Mouse (Mus musculus) thymus, adult 2 months (tissue): ENCODE measurements around the gene Engase. TPM values are rescaled to one million over a fixed set of nuclear protein-coding genes. Genes with fewer than 3 reads are reported as not detected.

Source experiments
- DNase-seq: peaks from one replicate; pipeline ENCODE4 v3.0.0; 2021
- H3K27ac ChIP-seq: fragments of 200-500 bp; 2 replicates; pipeline ENCODE4 v1.5.1; 2012; ENCODE audit warnings: low read length, control low read depth; ENCODE audit not compliant: control insufficient read depth, insufficient read depth
- H3K27me3 ChIP-seq: fragments of 200-500 bp; 2 replicates; pipeline ENCODE4 v1.6.1; 2012; ENCODE audit warnings: mild to moderate bottlenecking, low read length, moderate library complexity, mixed read lengths; ENCODE audit not compliant: control insufficient read depth, insufficient read depth
- H3K36me3 ChIP-seq: fragments of 200-500 bp; 2 replicates; pipeline ENCODE4 v1.6.1; 2012; ENCODE audit warnings: mild to moderate bottlenecking, low read length, moderate library complexity; ENCODE audit not compliant: control insufficient read depth, insufficient read depth
- H3K4me1 ChIP-seq: fragments of 200-500 bp; replicated peaks from 2 replicates; pipeline ENCODE4 v1.6.1; 2012; ENCODE audit warnings: low read length; ENCODE audit not compliant: control insufficient read depth, insufficient read depth
- H3K4me3 ChIP-seq: fragments of 200-500 bp; 2 replicates; pipeline ENCODE4 v1.5.1; 2012; ENCODE audit warnings: mild to moderate bottlenecking, low read length, control low read depth, moderate library complexity; ENCODE audit not compliant: control insufficient read depth, insufficient read depth
- CTCF ChIP-seq: fragments of 200-500 bp; IDR thresholded peaks from 2 replicates; pipeline ENCODE4 v1.5.1; 2012; ENCODE audit warnings: mild to moderate bottlenecking, control low read depth, low read length, moderate library complexity, borderline replicate concordance; ENCODE audit not compliant: control insufficient read depth, poor library complexity, insufficient read depth; ENCODE audit errors: extremely low read depth
- POLR2A ChIP-seq: fragments of 200-500 bp; IDR thresholded peaks from 2 replicates; pipeline ENCODE4 v1.6.1; 2012; ENCODE audit warnings: mild to moderate bottlenecking, low read length, control low read depth, moderate library complexity; ENCODE audit not compliant: control insufficient read depth, poor library complexity, insufficient read depth; ENCODE audit errors: extremely low read depth
- WGBS: fragments of 180-500 bp; shearing (Covaris S2); methylation state at CpG from one replicate; pipeline ENCODE4 v1.1.7; 2018; 5-methylcytosine and 5-hydroxymethylcytosine counted together
- polyA plus RNA-seq: library from polyadenylated mRNA; depleted of rRNA; stranded (reverse); fragments of >200 nt; gene quantifications from 2 replicates; pipeline ENCODE4 v1.2.3, GENCODE M21; 2012

Engase gene
- polyA plus RNA-seq, 1 experiment, result 56.5 TPM

- H3K4me3 ChIP-seq, result no peak overlapping the region
- peak overlapping the region; percentile 20; the same call in 1 of the 2 replicates for H3K27ac ChIP-seq
- TF ChIP-seq CTCF (no peak), POLR2A (no peak)
- H3K27me3 ChIP-seq, result no peaks in the 10 kb centered on the region
- H3K4me1 ChIP-seq, result peaks cover 69% of the 10 kb centered on the region
- 39% methylated on average over 11 of the region's 11 CpGs for WGBS
- no peaks in the 10 kb centered on the region for H3K36me3 ChIP-seq
- peak; percentile 37 for DNase-seq
Observed at GRCm38 (mm10) chr11:118467441-118468035, 9.1 kb upstream of the Engase start.

- Histone ChIP-seq H3K36me3 (no peaks in the 10 kb centered on the region), H3K4me1 (peaks cover 62% of the 10 kb centered on the region), H3K27me3 (no peaks in the 10 kb centered on the region), H3K4me3 (no peak overlapping the region), H3K27ac (peak overlapping the region; percentile 85)
- WGBS, result 41% methylated on average over 10 of the region's 10 CpGs
- DNase-seq, result no peak
- TF ChIP-seq POLR2A (no peak), CTCF (no peak)
Observed at GRCm38 (mm10) chr11:118469509-118470160, 7.0 kb upstream of the Engase start.

- Histone ChIP-seq H3K4me3 (no peak overlapping the region), H3K4me1 (peaks cover 64% of the 10 kb centered on the region), H3K27me3 (no peaks in the 10 kb centered on the region), H3K27ac (peak overlapping the region; percentile 85), H3K36me3 (no peaks in the 10 kb centered on the region)
- peak; percentile 76 for DNase-seq
- WGBS, result 3% methylated on average over 12 of the region's 12 CpGs
- TF ChIP-seq POLR2A, result peak; percentile 31; the same call in 1 of the 2 replicates
- TF ChIP-seq CTCF, result no peak
Observed at GRCm38 (mm10) chr11:118470234-118470966, 6.2 kb upstream of the Engase start.

GRCm38 (mm10) chr11:118471676-118472075, 5.0 kb upstream of the Engase start:
- 89% methylated on average over 13 of the region's 13 CpGs for WGBS
- no peaks in the 10 kb centered on the region for H3K27me3 ChIP-seq
- TF ChIP-seq POLR2A (no peak), CTCF (no peak)
- no peak overlapping the region for H3K4me3 ChIP-seq
- peaks cover 66% of the 10 kb centered on the region for H3K4me1 ChIP-seq
- peak overlapping the region; percentile 45 for H3K27ac ChIP-seq
- peak; percentile 37 for DNase-seq
- no peaks in the 10 kb centered on the region for H3K36me3 ChIP-seq

GRCm38 (mm10) chr11:118473161-118473560, 3.5 kb upstream of the Engase start:
- TF ChIP-seq CTCF (no peak), POLR2A (no peak)
- Histone ChIP-seq H3K27ac (no peak overlapping the region), H3K4me3 (no peak overlapping the region), H3K36me3 (no peaks in the 10 kb centered on the region), H3K4me1 (peaks cover 62% of the 10 kb centered on the region), H3K27me3 (no peaks in the 10 kb centered on the region)
- WGBS, result 81% methylated on average over 1 of the region's 1 CpGs
- no peak for DNase-seq

GRCm38 (mm10) chr11:118473842-118474500, 2.7 kb upstream of the Engase start:
- no peaks in the 10 kb centered on the region for H3K27me3 ChIP-seq
- H3K36me3 ChIP-seq, result no peaks in the 10 kb centered on the region
- no peak overlapping the region for H3K4me3 ChIP-seq
- H3K27ac ChIP-seq, result no peak overlapping the region
- 52% methylated on average over 6 of the region's 6 CpGs for WGBS
- DNase-seq, result no peak
- TF ChIP-seq POLR2A, result no peak
- no peak for TF ChIP-seq CTCF
- peaks cover 60% of the 10 kb centered on the region for H3K4me1 ChIP-seq
